Mouse (Mus musculus) adrenal gland, postnatal 25 days (tissue): ENCODE results near the gene Rbm6. TPM values are rescaled to one million over a fixed set of nuclear protein-coding genes. Genes with fewer than 3 reads are reported as not detected.

Experiments
- DNase-seq: peaks from one replicate; pipeline ENCODE4 v3.0.0; 2021; ENCODE audit warnings: mixed read lengths
- total RNA-seq: library from RNA; stranded (reverse); gene quantifications from 2 replicates; pipeline ENCODE4 v1.2.3, GENCODE M21; 2021

The Rbm6 gene
- total RNA-seq, 1 experiment from 2014 or later: 71.3 TPM

- peak; percentile 94 for DNase-seq
Observed at GRCm38 (mm10) chr9:107872350-107873098, 513 bp downstream of the Rbm6 start.

GRCm38 (mm10) chr9:107866081-107866480, 7.0 kb downstream of the Rbm6 start:
- no peak for DNase-seq

- no peak for DNase-seq
Observed at GRCm38 (mm10) chr9:107864493-107864892, 8.5 kb downstream of the Rbm6 start.

- DNase-seq: no peak
Observed at GRCm38 (mm10) chr9:107858343-107858742, 14.7 kb downstream of the Rbm6 start.

- no peak for DNase-seq
Observed at GRCm38 (mm10) chr9:107848922-107849321, 24.1 kb downstream of the Rbm6 start.

- DNase-seq: no peak
Observed at GRCm38 (mm10) chr9:107842709-107843108, 30.3 kb downstream of the Rbm6 start.

GRCm38 (mm10) chr9:107838869-107839268, 34.2 kb downstream of the Rbm6 start:
- no peak for DNase-seq

GRCm38 (mm10) chr9:107833826-107834225, 39.2 kb downstream of the Rbm6 start:
- no peak for DNase-seq

- no peak for DNase-seq
Observed at GRCm38 (mm10) chr9:107831765-107832164, 41.3 kb downstream of the Rbm6 start.

GRCm38 (mm10) chr9:107812132-107812531, 60.9 kb downstream of the Rbm6 start:
- DNase-seq: no peak

- no peak for DNase-seq
Observed at GRCm38 (mm10) chr9:107810985-107811384, 62.1 kb downstream of the Rbm6 start.

- DNase-seq: no peak
Observed at GRCm38 (mm10) chr9:107791714-107792113, 81.3 kb downstream of the Rbm6 start.

- DNase-seq: no peak
Observed at GRCm38 (mm10) chr9:107782536-107783203, 90.4 kb downstream of the Rbm6 start.

- no peak for DNase-seq
Observed at GRCm38 (mm10) chr9:107776809-107777208, 96.2 kb downstream of the Rbm6 start.

- no peak for DNase-seq
Observed at GRCm38 (mm10) chr9:107774411-107774810, 98.6 kb downstream of the Rbm6 start.

GRCm38 (mm10) chr9:107771782-107772181, 101.3 kb downstream of the Rbm6 start:
- no peak for DNase-seq

GRCm38 (mm10) chr9:107770374-107771290, 102.4 kb downstream of the Rbm6 start, which contains the start of gene Rbm5:
Rbm5 (minus strand) TSS chr9:107770996.
- peak; percentile 93 for DNase-seq

GRCm38 (mm10) chr9:107770037-107770373, 103.0 kb downstream of the Rbm6 start:
- DNase-seq: no peak

GRCm38 (mm10) chr9:107769445-107770000, 103.5 kb downstream of the Rbm6 start:
- DNase-seq: no peak

GRCm38 (mm10) chr9:107768851-107769250, 104.2 kb downstream of the Rbm6 start:
- DNase-seq: no peak

- no peak for DNase-seq
Observed at GRCm38 (mm10) chr9:107759593-107759992, 113.4 kb downstream of the Rbm6 start.

GRCm38 (mm10) chr9:107750378-107750777, 122.7 kb downstream of the Rbm6 start:
- DNase-seq: no peak
